Mouse (Mus musculus) stomach, postnatal 0 days (tissue): ENCODE data around the gene Acsl1.

Experiments used
- CTCF ChIP-seq: IDR thresholded peaks from 2 replicates; pipeline ENCODE4 v1.5.1; 2016; ENCODE audit warnings: antibody characterized with exemption, low read depth, mild to moderate bottlenecking, moderate library complexity
- EP300 ChIP-seq: optimal IDR thresholded peaks from 2 replicates; pipeline ENCODE3; 2016; ENCODE audit warnings: antibody characterized with exemption

DNA sequence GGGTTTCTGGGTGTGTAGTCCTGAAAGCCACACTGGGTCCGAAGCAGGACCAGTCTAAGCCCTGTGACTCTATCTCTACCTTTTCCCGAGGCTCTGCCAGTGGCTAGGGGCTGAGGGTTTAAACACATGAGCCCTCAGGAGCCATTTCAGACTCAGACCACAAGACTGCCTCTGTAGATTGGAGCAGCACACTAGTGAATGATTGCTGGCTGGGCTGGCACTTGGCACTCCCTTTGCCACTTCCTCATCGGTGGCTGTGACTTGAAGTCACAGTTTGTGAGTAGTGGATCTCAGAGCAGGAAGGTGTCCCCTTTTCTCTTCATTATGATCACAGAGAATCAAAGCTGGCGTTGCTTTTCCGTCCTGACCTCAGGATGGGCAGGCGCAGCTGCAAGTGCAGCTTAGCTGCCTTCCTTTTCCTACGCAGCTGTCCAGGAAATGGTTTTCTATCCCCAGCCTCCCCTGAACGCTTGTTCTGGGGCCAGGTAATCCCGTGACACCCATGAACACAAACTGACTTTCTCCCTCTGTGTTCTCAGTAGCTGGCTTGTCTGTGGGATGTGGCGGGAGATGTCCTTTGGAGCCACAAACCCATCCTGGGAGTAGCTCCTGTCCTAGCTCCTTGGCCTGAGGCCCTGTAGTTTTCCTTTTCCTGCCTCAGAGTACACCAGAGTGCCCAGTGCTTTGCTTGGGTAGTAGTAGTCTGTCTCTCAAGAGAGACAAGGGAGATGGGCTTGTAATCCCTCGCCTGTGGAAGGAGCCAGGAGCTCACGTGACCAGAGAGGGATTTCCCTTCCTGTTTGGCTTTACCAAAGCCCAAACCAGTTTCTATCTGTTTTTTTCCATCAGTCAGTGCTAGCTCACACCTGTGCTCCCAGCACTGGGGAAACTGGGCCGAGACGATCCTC, 37.9 kb downstream of the Acsl1 start:
- no peak for TF ChIP-seq EP300
- no peak for TF ChIP-seq CTCF
